Comparison of ENCODE assay signal across 29 mouse cellular contexts in the genomic region with DNA sequence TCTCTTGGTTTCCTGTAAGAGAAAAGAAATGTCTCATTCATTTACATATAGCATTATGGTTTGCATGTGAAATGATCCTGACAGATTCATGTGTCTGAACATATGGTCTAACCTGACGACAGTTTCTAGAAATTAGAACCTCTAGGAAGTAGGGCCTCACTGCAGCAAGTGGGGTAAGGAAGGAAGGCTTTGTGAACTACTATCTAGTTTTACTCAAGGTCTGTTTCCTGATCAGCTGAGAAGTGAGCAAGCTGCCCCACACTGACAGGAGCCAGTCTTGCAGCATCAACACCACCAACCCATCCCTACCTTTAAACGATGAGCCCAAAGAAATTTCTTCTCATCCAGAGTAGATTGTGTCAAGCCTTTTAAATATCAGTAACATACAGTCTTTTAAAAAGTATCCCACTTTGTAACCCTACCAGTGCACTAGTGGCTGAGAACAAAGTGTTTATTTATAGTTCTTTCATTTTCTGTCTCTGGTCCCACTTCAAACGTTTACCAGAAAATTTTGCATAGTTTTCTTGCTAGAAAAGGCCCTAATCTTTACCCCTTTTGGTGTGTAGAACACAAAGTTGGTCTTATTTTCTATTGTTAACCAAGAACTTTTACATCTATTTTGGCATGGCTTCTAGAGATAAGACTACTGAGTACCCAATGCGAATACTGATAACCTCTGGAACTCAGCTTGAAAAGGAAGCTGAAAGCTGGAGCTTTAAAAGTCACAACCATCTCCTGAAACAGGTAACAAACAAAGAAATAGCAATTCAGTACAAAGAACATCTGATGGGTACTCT.
A peak's percentile ranks its signal among the peaks of the same experiment; 100 is the strongest.
DNase-seq lines count a peak whose midpoint lies in the region; ATAC-seq lines count a peak whose summit lies in the region.
"Had no signal": no experiment of that assay in that cellular context is flagged by ENCODE, and none has a peak within 500 bp of the region (broad histone marks: within the 10 kb centered on the region; RNA-seq: fewer than 3 reads in every experiment).

No protein-coding gene starts in this region.

- H3K27ac ChIP-seq in liver, embryonic 13.5 days, result peak overlapping the region; percentile 66
- H3K27ac ChIP-seq: embryonic facial prominence, embryonic 15.5 days; heart, adult 2 months; hindbrain, embryonic 14.5 days; intestine, embryonic 15.5 days; limb, embryonic 12.5 days; midbrain, embryonic 10.5 days; neural tube, embryonic 13.5 days had no signal

- 18% methylated on average over 4 of the region's 4 CpGs for WGBS in liver, embryonic 13.5 days (ENCODE audit: insufficient replicate concordance)

- peak overlapping the region; percentile 2 for H3K4me2 ChIP-seq in liver, embryonic 13.5 days
- H3K4me2 ChIP-seq: embryonic facial prominence, embryonic 15.5 days; hindbrain, embryonic 14.5 days; intestine, embryonic 15.5 days; limb, embryonic 12.5 days; neural tube, embryonic 13.5 days had no signal

- H3K9me3 ChIP-seq in megakaryocyte, embryonic 14.5 days, result no peaks in the 10 kb centered on the region
- no peaks in the 10 kb centered on the region for H3K9me3 ChIP-seq in liver, embryonic 13.5 days (replicated peaks)
- H3K9me3 ChIP-seq: embryonic facial prominence, embryonic 15.5 days; intestine, embryonic 15.5 days; limb, embryonic 12.5 days; midbrain, embryonic 10.5 days; neural tube, embryonic 13.5 days had no signal

- no peak overlapping the region for H3K9ac ChIP-seq in liver, embryonic 13.5 days
- H3K9ac ChIP-seq: embryonic facial prominence, embryonic 15.5 days; hindbrain, embryonic 14.5 days; intestine, embryonic 15.5 days; limb, embryonic 12.5 days; neural tube, embryonic 13.5 days had no signal

- DNase-seq in liver, embryonic 13.5 days, result no peak
- DNase-seq in adrenal gland, adult 2 months, result no peak
- no peak for DNase-seq in urinary bladder, postnatal 14 days (ENCODE audit: low spot score)
- DNase-seq in lung, postnatal 10 days, result no peak
- no peak for DNase-seq in kidney, postnatal 25 days
- DNase-seq: adrenal gland, postnatal 10 days; B cell, adult 2 months; cerebellum, adult 8-10 months; gastrocnemius, postnatal 25 days; heart, adult 2 months; kidney, adult 8-10 months; kidney, postnatal 10 days; lung, adult 2 months; retina, postnatal 1 day; right cerebral cortex, postnatal 25 days; thymus, postnatal 25 days had no signal

- H3K4me1 ChIP-seq in megakaryocyte, embryonic 14.5 days, result peaks cover 50% of the 10 kb centered on the region
- H3K4me1 ChIP-seq in liver, embryonic 13.5 days (replicated peaks), result peaks cover 37% of the 10 kb centered on the region
- H3K4me1 ChIP-seq: embryonic facial prominence, embryonic 15.5 days; intestine, embryonic 15.5 days; limb, embryonic 12.5 days had no signal

- no peaks in the 10 kb centered on the region for H3K27me3 ChIP-seq in megakaryocyte, embryonic 14.5 days (replicated peaks)
- no peaks in the 10 kb centered on the region for H3K27me3 ChIP-seq in liver, embryonic 13.5 days
- H3K27me3 ChIP-seq: embryonic facial prominence, embryonic 15.5 days; intestine, embryonic 15.5 days; limb, embryonic 12.5 days; neural tube, embryonic 13.5 days; Patski had no signal

- no peak for ATAC-seq in megakaryocyte, adult 5-6 weeks (ENCODE audit: poor library complexity, severe bottlenecking)
- peak; percentile 46 for ATAC-seq in activated CD4-positive, CD25-positive, alpha-beta regulatory T cell, adult 4 months
- ATAC-seq in liver, embryonic 13.5 days (ENCODE audit: low read depth), result peak; percentile 81
- ATAC-seq: forebrain, embryonic 16.5 days; intestine, embryonic 15.5 days; midbrain, embryonic 16.5 days; Patski had no signal

- peak overlapping the region; percentile 76 for H3K4me3 ChIP-seq in megakaryocyte, embryonic 14.5 days (replicated peaks)
- no peak overlapping the region for H3K4me3 ChIP-seq in liver, embryonic 13.5 days (replicated peaks)
- H3K4me3 ChIP-seq: embryonic facial prominence, embryonic 15.5 days; heart, adult 2 months; intestine, embryonic 15.5 days; limb, embryonic 12.5 days; midbrain, embryonic 10.5 days; myocyte; neural tube, embryonic 13.5 days had no signal

- no peaks in the 10 kb centered on the region for H3K36me3 ChIP-seq in megakaryocyte, embryonic 14.5 days (replicated peaks; ENCODE audit: low read length)
- no peaks in the 10 kb centered on the region for H3K36me3 ChIP-seq in liver, embryonic 13.5 days
- H3K36me3 ChIP-seq: embryonic facial prominence, embryonic 15.5 days; intestine, embryonic 15.5 days; limb, embryonic 12.5 days; neural tube, embryonic 13.5 days had no signal
